8 mouse cellular contexts compared by ENCODE assay signal in genomic region chr5:136810539-136811374, GRCm38 (mm10).
A peak's percentile ranks its signal among the peaks of the same experiment; 100 is the strongest.
DNase-seq lines count a peak whose midpoint lies in the region; ATAC-seq and TF ChIP-seq lines count a peak whose summit lies in the region.

No protein-coding gene starts in this region.

- H3K36me3 ChIP-seq in lung, embryonic 15.5 days, result no peaks in the 10 kb centered on the region
- H3K36me3 ChIP-seq in forebrain, embryonic 10.5 days (replicated peaks), result peaks cover 5% of the 10 kb centered on the region; the same call in 1 of the 2 replicates
- no peaks in the 10 kb centered on the region for H3K36me3 ChIP-seq in intestine, postnatal 0 days (ENCODE audit: control insufficient read depth, insufficient read depth)
- no peaks in the 10 kb centered on the region for H3K36me3 ChIP-seq in neural tube, embryonic 12.5 days

- TF ChIP-seq CTCF in lung, adult 2 months (IDR thresholded peaks at IDR 0.05; ENCODE audit: insufficient read depth, low read length), result no peak
- TF ChIP-seq CTCF in intestine, postnatal 0 days (IDR thresholded peaks at IDR 0.05; ENCODE audit: low read depth), result no peak

- H3K9me3 ChIP-seq in lung, embryonic 15.5 days, result no peaks in the 10 kb centered on the region
- peaks cover 12% of the 10 kb centered on the region for H3K9me3 ChIP-seq in forebrain, embryonic 10.5 days
- H3K9me3 ChIP-seq in intestine, postnatal 0 days (ENCODE audit: control insufficient read depth), result no peaks in the 10 kb centered on the region
- H3K9me3 ChIP-seq in neural tube, embryonic 12.5 days, result no peaks in the 10 kb centered on the region

- 28% methylated on average over 30 of the region's 30 CpGs for WGBS in lung, embryonic 15.5 days
- WGBS in lung, adult 2 months, result 44% methylated on average over 30 of the region's 30 CpGs
- WGBS in forebrain, embryonic 10.5 days, result 63% methylated on average over 30 of the region's 30 CpGs
- 57% methylated on average over 30 of the region's 30 CpGs for WGBS in intestine, postnatal 0 days
- WGBS in neural tube, embryonic 12.5 days, result 64% methylated on average over 30 of the region's 30 CpGs

- TF ChIP-seq POLR2A in lung, adult 2 months (IDR thresholded peaks at IDR 0.05; ENCODE audit: borderline replicate concordance, extremely low read depth, low read depth, low read length), result no peak

- no peak overlapping the region for H3K9ac ChIP-seq in lung, embryonic 15.5 days
- H3K9ac ChIP-seq in intestine, postnatal 0 days (ENCODE audit: low read depth, low read length), result no peak overlapping the region
- no peak overlapping the region for H3K9ac ChIP-seq in neural tube, embryonic 12.5 days

- H3K4me3 ChIP-seq in lung, embryonic 15.5 days, result peak overlapping the region; percentile 12
- no peak overlapping the region for H3K4me3 ChIP-seq in lung, adult 2 months (replicated peaks; ENCODE audit: extremely low read depth, low read depth, low read length)
- H3K4me3 ChIP-seq in forebrain, embryonic 10.5 days, result no peak overlapping the region
- H3K4me3 ChIP-seq in intestine, postnatal 0 days (ENCODE audit: low read depth, low read length), result no peak overlapping the region
- no peak overlapping the region for H3K4me3 ChIP-seq in neural tube, embryonic 12.5 days

- H3K27ac ChIP-seq in lung, embryonic 15.5 days, result peak overlapping the region; percentile 58
- peak overlapping the region; percentile 80 for H3K27ac ChIP-seq in forebrain, embryonic 10.5 days
- no peak overlapping the region for H3K27ac ChIP-seq in intestine, postnatal 0 days (ENCODE audit: low read depth, low read length)
- H3K27ac ChIP-seq in neural tube, embryonic 12.5 days, result no peak overlapping the region

- H3K4me1 ChIP-seq in lung, embryonic 15.5 days, result peaks cover 22% of the 10 kb centered on the region
- no peaks in the 10 kb centered on the region for H3K4me1 ChIP-seq in lung, adult 2 months (ENCODE audit: control insufficient read depth, insufficient read depth, low read length)
- peaks cover 28% of the 10 kb centered on the region for H3K4me1 ChIP-seq in forebrain, embryonic 10.5 days
- H3K4me1 ChIP-seq in intestine, postnatal 0 days (replicated peaks; ENCODE audit: control insufficient read depth, insufficient read depth, low read length), result no peaks in the 10 kb centered on the region
- H3K4me1 ChIP-seq in neural tube, embryonic 12.5 days, result 0 out of 2 replicates have a peak, but pooled peaks cover 6% of the 10 kb centered on the region

- peak overlapping the region; percentile 47 for H3K4me2 ChIP-seq in lung, embryonic 15.5 days
- H3K4me2 ChIP-seq in intestine, postnatal 0 days (replicated peaks; ENCODE audit: low read depth), result peak overlapping the region; percentile 33; the same call in 1 of the 2 replicates
- 0 out of 2 replicates have a peak overlapping the region, but pooled peaks have one; percentile 1 for H3K4me2 ChIP-seq in neural tube, embryonic 12.5 days (replicated peaks)

- DNase-seq in lung, adult 2 months, result no peak
- DNase-seq in forebrain, embryonic 10.5 days (ENCODE audit: extremely low spot score, low spot score), result peak; percentile 44
- no peak for DNase-seq in thymus, postnatal 0 days (ENCODE audit: low spot score)
- no peak for DNase-seq in urinary bladder, adult 18-20 months (ENCODE audit: low spot score in 2 of 2)
- no peak for DNase-seq in thymus, postnatal 14 days

- H3K27me3 ChIP-seq in lung, embryonic 15.5 days, result no peaks in the 10 kb centered on the region
- H3K27me3 ChIP-seq in forebrain, embryonic 10.5 days (ENCODE audit: poor library complexity, severe bottlenecking), result no peaks in the 10 kb centered on the region
- H3K27me3 ChIP-seq in intestine, postnatal 0 days (replicated peaks; ENCODE audit: control insufficient read depth, insufficient read depth, low read length), result no peaks in the 10 kb centered on the region
- no peaks in the 10 kb centered on the region for H3K27me3 ChIP-seq in neural tube, embryonic 12.5 days (replicated peaks)

- peak; percentile 72 for ATAC-seq in lung, embryonic 15.5 days (ENCODE audit: borderline replicate concordance, extremely low read depth, low FRiP score, low TSS enrichment)
- ATAC-seq in intestine, postnatal 0 days, result no peak
- ATAC-seq in neural tube, embryonic 12.5 days (ENCODE audit: low FRiP score, low read depth), result no peak

Comparison
In these comparisons a context has a peak if more than half of its experiments do, and no peak if none do; other contexts are left out.
1. H3K27ac ChIP-seq: peak in lung, embryonic 15.5 days (single experiment) and forebrain, embryonic 10.5 days (single experiment); none in intestine, postnatal 0 days (single experiment) and neural tube, embryonic 12.5 days (single experiment).
2. Peak in every context shown above with its lines, with median percentiles within 50 percentile points of each other: H3K4me2 ChIP-seq.